Mouse (Mus musculus): ENCODE measurements at regions not wholly inside any gene's neighbourhood (a gene's known extent, or its start where the extent isn't known, plus 50 kb on each side); places are given as distances from the start of the nearest gene placed in this dataset.

- ATAC-seq (replicated peaks; ENCODE audit: poor library complexity): no peak
Observed at GRCm38 (mm10) chr17:93460409-93460808, 261.6 kb downstream of the Adcyap1 start.

DNA sequence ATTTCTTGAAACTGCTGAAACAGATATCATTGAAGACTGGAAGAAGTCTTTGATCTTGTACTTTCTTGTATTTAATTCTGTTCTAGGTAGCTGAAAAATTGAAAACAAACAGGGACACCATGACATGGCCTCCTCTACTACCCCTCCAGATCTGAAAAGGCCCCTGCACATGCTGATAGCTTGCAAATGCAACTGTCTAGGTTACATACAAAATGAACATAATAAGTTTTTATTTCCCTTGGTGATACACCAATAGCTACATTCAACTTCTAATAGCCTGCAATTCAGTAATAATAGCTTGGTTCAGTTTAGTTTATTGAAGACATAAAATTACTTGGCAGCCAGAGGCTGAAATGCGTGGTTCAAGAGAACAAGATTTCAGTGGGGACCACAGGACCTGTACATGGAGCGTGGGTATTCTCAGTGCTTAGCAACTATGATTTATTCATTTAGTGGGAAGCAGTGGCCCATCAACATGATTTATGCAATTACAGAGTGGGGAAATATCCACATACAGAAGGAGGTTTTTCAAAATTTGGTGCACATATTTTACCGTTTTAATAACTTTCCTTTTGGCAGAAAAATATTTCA is 264.9 kb downstream of the Adcyap1 start:
- ATAC-seq (replicated peaks; ENCODE audit: poor library complexity): no peak

DNA sequence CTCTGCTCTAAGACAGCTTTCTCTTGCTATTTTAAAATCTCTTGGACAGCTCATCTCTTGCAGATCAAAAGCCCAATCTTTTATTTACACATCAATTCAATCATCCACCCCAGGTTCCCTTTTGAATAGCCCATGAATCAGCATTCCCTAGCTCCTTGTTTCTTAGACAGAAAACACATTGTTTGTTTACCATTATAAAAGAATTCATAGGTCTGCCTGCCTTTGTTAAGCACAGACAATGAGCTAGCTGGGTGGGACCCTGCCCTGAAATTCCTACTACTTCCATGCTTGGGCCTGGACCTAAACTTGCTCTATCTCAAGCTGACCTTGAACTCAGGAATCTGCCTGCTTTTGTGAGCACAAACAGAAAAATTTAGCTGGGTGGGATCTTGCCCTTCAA is 283.6 kb downstream of the Adcyap1 start:
- no peak for ATAC-seq (replicated peaks; ENCODE audit: poor library complexity)

DNA sequence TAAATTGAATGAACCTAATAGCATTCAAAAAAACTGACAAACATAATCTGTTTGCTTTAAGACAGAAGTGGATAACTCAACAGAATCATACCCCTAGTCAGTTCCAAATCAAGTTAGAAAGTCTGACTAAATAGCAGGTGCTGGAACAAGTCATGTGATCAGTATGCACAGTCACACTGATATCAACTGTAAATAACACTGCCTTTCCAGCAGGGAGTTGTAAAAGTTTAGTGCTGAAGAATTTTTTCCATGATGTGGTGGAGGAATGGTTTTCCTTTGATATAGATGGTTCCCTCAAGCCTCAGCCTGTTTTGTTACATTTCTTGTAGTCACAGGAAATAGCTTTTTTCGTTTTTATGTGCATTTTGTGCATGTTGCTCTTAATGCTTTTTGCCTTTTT is 285.7 kb downstream of the Adcyap1 start:
- ATAC-seq (replicated peaks; ENCODE audit: poor library complexity): no peak

DNA sequence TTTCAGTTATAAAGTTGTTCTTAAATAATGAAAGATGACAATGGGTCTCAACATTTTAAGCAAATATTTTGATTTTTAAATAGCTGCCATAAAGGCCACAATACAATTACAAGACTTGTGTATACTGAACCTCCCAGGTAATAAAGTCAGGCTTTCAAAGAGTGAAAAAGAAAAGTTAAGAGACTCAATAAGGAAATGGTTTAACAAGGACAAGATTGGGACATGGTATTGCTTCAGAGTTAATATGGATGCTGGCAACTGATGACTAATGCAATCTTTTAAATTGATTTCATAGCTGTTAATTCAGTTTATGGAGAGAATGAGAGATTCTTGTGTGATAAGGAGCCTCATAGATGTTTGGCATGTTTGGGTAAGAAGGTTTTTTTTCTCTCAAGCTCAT is 287.6 kb downstream of the Adcyap1 start:
- no peak for ATAC-seq (replicated peaks; ENCODE audit: poor library complexity)

DNA sequence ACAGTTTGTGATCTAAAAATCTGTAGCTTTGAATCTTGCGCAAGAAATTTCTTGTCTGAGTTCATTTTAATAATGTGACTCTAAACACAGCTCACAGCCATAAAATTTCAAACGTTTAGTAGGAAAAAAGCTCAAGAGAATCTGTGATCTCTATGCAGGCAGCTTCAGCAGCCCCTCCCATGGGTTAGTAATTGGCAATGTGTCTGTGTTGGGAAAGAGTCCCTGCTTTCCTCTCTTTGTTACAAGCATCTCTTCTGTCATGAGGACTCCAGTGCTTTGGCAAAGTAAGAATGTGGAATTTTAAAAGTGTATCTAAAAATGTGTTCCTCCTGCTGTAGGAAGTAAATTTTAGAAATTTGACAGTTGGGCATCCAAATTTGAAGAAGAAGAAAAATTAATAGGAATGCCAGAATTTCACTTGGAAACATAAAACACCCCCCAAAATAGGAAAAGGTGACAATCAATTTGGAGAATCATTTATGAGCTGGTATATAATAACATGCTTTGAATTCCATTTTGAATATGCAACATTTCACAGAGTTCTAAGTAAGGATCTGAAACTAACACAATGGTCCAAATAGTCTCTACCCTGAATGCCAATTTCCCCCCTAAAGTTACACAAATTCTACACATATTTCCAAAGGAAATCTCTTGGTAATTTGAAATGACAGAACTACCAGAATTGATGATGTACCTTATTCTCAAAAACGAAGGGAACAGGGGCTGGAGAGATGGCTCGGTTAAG is 291.3 kb downstream of the Adcyap1 start:
- ATAC-seq (replicated peaks; ENCODE audit: poor library complexity): no peak

DNA sequence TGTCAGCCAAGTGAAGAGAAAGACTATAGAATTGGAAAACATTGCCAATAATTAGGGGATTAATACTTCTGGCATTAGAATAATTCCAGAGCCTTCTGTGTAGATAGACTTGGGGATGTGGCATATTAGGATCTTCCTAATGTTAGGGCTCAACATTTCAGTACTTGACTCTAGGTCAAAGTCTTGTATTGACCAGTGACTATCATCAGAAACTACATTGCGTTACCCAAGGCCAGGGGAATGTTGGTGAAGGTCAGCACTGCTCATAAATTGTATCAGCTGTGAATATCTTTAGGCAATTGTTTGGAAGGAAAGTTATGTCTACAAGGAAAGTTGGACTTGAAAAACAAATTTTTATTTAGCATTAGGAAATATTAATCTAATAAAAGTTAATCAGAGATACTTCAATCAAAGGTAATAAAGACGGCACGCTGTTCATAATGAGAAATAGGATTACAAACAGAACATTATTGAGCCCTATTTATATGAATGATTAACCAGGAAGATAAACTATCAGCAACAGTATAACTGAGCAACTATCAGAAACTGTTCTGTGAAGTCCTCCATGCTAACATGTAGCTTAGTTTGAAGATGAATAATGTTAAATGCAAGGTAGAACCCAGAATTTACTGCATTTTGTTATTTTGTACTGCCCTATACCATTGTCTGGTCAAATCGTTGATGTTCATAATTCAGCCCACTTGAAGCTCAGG is 310.2 kb downstream of the Adcyap1 start:
- no peak for ATAC-seq (replicated peaks; ENCODE audit: poor library complexity)

DNA sequence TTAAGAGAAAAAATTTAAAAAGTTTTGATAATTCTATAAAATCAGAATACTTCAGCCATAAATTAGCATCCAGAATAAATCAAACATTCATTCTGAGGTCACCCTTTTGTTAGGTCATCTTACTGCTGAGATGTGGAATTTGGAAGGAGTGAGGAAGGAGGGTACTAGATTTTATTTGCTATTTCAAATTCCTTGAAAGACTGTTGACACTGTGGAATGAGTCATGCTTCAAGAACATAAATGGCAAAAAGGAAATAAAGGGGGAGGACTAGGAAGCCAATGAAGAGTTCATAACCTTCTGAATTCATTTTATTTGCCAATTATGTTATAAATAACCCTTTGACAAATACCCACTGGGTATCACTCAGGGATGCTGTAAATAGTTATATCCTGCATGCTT is 324.6 kb downstream of the Adcyap1 start:
- no peak for ATAC-seq (replicated peaks; ENCODE audit: poor library complexity)

DNA sequence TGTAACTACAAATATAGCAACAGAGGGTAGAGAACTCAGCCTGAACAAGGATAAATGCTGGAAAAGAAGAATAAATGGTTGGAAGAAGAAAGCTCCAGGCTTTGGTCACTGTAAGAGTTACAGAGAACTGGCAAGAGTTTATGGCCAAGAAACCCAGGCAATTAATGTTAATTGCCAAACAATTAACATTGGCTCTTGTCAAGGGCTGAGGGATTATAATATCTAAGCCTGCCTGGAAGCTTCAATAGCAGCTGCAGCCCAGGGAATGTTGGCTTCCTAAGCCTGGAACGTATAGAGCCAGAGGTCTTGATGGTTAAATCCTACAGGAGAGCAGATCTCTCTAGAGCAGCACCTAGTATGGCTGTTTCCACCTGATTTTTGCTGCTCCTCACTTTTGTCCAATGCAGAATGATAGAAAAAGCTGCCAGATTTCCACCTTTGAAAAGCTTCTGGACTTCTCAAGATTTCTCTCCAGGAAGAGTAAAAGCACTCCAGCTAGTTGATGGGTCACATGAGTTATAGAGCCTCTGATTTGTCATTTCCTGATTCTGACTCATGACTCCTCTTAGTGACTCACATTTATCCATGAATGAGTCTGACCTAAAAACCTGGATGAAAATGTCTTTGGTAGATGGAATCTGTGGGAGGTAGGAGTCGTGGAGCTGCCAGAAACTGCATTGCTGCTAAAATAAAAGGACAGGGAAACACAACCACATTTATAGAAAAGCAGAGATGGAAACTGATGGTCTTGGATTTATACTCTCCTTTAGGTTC is 327.2 kb downstream of the Adcyap1 start:
- ATAC-seq (replicated peaks; ENCODE audit: poor library complexity): no peak

DNA sequence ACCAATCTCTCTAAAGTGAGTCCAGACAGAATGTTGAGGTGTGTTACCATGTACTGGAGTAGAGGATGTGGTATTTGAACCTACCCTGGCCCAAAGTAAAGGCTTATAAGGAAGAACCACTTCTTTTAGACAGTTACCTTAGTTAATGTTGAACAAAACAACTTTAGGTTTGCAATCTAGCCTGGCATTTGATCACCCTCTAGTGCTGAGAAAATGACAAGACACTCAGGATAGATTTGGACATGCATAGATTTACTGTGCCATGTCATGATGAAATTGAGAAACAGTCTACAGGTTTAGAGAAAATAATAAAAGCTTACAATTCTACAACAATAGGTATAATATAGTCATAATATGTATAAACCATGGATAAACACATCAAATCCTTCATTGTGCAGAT is 333.7 kb downstream of the Adcyap1 start:
- no peak for ATAC-seq (replicated peaks; ENCODE audit: poor library complexity)

GRCm38 (mm10) chr17:93534945-93535344 is 336.1 kb downstream of the Adcyap1 start:
- no peak for ATAC-seq (replicated peaks; ENCODE audit: poor library complexity)

- no peak for ATAC-seq (replicated peaks; ENCODE audit: poor library complexity)
Observed at GRCm38 (mm10) chr17:93535751-93536150, 336.9 kb downstream of the Adcyap1 start.

GRCm38 (mm10) chr17:93541795-93542194 is 343.0 kb downstream of the Adcyap1 start:
- ATAC-seq (replicated peaks; ENCODE audit: poor library complexity): no peak

DNA sequence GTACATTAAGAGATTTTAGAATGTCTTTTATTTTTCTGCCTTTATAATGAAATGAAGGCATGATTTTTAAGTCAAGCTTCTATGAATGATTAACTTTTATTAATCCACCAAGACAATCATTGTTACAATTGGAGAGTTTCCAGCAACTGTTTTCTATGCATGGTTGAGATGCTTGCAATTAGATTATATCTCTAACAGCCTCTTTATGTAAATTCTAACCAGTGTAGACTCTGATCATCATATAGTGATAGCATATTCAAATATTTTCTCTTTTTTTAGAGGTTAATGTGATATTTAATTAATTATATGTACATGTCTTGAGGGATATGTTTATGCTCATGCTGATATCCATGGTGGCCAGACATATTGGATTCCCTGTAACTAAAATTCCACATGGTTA is 351.5 kb downstream of the Adcyap1 start:
- no peak for ATAC-seq (replicated peaks; ENCODE audit: poor library complexity)

GRCm38 (mm10) chr17:93555872-93556271 is 357.1 kb downstream of the Adcyap1 start:
- no peak for ATAC-seq (replicated peaks; ENCODE audit: poor library complexity)

- no peak for ATAC-seq (replicated peaks; ENCODE audit: poor library complexity)
Observed at GRCm38 (mm10) chr17:93563277-93563772, 364.5 kb downstream of the Adcyap1 start.

DNA sequence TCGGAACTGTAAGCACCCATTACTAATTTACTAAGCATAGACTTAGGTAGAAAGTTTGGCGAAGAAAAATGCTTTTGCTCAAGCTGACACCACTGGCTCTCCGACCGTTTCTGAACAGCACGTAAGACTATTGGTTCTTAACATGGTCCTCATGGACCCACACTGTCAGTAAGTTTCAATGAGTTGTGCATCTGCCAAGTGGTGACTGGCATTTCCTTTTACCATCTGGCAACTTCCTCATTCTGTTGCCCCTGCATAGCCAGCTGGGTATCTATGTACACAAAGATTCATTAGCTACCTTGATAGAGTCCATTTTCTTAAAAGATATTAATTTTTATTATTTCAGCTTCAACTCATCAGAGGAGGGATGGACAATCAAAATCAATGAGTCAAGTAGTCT is 381.2 kb downstream of the Adcyap1 start:
- ATAC-seq (replicated peaks; ENCODE audit: poor library complexity): peak; percentile 54

- no peak for ATAC-seq (replicated peaks; ENCODE audit: poor library complexity)
Observed at GRCm38 (mm10) chr17:93598181-93598685, 399.4 kb downstream of the Adcyap1 start.

DNA sequence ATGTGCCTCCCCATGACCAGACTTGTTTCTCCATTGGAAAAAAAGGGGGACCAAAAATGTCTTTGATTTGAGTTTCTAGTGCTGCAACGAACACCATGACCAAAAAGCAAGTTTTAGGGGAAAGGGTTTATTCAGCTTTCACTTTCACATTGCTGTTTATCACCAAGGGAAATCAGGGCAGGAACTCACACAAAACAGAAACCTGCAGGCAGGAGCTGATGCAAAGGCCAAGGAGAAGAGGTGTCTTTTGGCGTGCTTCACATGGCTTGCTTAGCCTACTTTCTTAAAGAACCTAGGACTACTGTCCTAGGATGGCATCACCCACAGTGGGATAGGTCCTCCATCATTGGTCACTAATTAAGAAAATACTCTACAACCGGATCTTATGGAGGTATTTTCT is 401.4 kb downstream of the Adcyap1 start:
- no peak for ATAC-seq (replicated peaks; ENCODE audit: poor library complexity)

- no peak for ATAC-seq (replicated peaks; ENCODE audit: poor library complexity)
Observed at GRCm38 (mm10) chr17:93609261-93609660, 410.4 kb downstream of the Adcyap1 start.

- ATAC-seq (replicated peaks; ENCODE audit: poor library complexity): no peak
Observed at GRCm38 (mm10) chr17:93609942-93610596, 411.3 kb downstream of the Adcyap1 start.

All from megakaryocyte progenitor cell, adult 5-6 weeks (primary cell).